Mouse (Mus musculus) ES-CJ7 (cell line): ENCODE data around the gene Cd28.

Source experiments
- DNase-seq: peaks from one replicate; pipeline ENCODE4 v3.0.0; 2011; ENCODE audit warnings: low read depth, low spot score

The Cd28 gene

DNA sequence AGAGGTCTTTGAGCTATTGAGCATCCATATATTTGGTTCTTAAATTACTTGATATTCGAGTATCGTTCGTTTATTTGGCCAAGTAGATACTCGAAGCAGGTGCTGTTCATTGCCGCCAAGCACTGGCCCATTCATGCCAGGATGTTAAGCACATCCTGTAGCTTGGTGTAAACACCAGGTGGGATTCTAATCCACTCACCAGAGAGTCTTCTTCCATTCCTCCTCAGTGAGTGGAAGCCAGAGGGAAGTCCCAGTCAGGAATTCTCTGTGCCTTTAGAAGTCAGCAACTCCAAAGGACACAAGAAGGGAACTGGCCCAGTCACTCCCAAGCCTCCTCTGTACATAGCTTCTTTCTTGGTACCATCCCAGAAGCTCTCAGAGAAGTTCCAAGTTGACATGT, at the start of gene Cd28:
Gene Cd28 (plus strand): TSS at position 234 of the 400 bp plus-strand sequence.
- no peak for DNase-seq

- no peak for DNase-seq
Observed at GRCm38 (mm10) chr1:60667873-60668616, 48.6 kb upstream of the Cd28 start.

GRCm38 (mm10) chr1:60669048-60669447, 47.6 kb upstream of the Cd28 start:
- no peak for DNase-seq

DNA sequence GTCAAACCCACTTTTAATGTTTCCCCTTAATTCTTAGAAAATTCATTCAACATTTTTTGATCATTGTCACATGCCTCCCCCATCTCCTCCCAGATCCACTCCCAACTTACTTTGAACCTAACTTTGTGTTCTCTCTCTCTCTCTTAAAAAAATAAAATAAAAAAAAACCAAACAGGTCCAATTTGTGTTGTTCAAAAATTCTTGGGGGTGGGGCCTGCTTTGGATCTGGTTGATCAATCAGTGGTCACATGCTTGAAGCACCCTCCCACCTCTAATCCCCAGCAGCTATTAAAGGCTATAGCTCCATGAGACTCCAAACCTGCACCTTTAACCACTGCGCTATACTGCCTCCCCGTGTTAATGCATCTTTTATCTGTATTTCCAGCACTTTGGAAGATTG, 46.9 kb upstream of the Cd28 start:
- no peak for DNase-seq

- DNase-seq, result no peak
Observed at GRCm38 (mm10) chr1:60670172-60670571, 46.4 kb upstream of the Cd28 start.

DNA sequence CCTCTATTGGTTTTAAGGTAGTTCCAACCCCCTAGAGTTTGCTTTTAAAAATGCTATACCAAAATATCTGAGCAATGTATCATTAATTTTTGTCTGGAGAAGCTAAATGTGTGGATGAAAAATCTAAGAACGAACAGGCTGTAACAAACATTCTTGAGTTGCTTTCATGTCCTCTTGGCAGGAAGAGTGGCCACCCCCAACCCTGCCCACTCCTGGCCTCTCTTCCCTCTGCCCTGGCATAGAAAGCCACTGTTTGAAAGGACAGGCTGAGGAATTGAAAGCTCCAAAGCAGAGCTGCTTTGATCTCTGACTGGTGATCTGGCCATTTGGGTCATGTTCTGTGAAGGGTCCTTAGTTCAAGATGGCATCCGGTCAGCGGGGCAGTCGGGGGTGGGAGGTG, 32.8 kb upstream of the Cd28 start:
- no peak for DNase-seq

- no peak for DNase-seq
Observed at GRCm38 (mm10) chr1:60696115-60696895, 20.3 kb upstream of the Cd28 start.

DNA sequence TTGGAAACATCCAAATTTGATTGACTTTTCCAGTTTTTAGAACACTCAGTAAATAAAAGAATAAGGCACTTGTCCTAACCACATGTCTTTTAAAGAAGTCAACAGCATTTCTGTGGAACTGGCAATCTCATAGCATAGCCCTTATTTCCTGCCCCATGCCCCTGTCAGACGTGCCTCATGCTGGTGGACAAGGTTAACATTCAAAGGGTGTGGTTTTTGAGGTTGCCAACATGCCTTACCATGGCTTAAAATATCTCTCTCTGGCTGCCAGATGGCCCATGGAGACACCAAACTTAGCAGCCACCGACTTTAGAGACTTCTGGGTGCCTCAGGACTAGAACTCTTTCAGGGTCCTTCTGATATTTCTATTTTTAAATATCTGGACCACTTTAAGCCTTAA, 14.0 kb upstream of the Cd28 start:
- no peak for DNase-seq

- no peak for DNase-seq
Observed at GRCm38 (mm10) chr1:60713238-60713637, 3.4 kb upstream of the Cd28 start.

DNA sequence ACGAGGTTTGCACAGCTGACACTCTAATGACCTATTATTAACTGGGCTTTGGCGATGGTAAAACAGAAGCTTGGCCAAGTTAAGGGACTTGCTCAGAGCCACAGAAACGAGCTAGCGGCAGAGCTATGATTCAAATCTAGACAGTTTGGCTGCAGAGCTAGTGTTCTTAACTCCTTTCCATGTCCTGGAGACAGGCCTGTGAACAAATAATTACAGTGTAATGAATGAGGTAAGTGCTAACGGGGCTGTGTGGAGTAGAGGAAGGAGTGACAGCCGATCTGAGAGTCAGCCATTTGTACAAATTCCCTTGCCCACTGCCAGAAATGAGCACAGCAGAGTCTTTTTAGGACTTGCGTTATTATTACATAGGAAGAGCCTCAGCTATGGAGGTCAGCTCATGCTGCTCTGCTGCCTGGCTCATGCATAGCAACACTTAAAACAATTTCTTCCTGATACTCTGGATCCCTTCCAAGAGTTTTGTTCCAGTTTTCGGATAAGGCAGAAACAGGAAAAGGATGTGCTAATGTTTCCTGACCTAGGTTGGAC, 876 bp upstream of the Cd28 start:
- DNase-seq, result no peak

DNA sequence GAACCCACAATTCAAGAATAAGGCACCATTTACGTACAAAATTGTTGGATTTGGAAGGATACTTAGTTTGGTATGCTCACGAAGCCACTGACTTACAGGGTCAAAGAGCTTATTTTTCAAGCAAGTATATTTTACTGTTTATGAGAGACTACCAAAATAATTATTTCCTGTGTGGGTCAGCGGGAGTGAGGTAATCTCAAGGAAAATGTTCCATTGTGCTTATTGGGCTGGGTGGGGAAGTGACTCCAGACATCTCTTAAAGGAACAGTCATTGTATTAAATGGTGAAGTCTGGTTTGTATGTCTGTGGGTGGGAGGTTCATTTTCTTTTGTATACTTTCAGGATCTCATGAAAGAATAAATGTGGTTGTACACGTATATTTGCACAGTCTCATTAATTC, 2.0 kb downstream of the Cd28 start:
- DNase-seq, result no peak

DNA sequence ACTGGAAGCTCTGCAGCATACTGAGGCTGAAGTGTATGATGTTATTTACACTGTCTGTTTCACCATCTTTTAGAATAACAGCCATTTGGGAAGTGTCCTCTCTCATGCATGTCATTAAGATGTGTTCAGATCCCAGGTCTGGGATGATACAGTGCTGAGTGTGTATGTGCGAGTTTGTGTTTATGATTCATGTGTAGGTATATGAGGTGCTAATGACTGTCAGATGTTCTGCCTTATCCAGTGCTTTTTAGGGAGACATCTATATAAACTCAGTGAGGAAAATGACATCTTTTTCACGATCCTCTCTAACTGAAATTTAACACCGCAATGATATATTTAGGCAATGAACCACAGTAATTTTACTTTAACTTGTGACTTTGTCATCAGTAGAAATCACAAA, 7.0 kb downstream of the Cd28 start:
- DNase-seq, result no peak

DNA sequence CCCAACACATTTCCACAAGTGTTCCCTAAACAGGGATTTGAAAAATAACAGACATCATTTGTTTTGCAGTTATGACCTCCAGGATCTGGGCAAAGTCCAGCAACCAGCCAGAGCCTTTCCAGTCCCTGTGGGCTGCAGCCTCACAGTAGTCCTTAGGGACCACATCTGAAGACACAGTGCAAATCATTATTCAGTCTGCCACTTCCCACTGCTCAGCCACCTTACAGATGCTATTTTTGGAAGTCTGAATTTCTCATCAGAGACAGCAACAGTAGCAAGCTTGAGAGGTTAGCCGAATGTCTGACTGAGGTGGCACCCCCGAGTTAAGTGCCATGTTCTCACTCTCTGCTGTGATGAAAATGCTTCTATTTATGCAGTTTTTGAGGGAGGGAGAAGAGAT, 15.3 kb downstream of the Cd28 start:
- no peak for DNase-seq

GRCm38 (mm10) chr1:60735072-60735907, 18.7 kb downstream of the Cd28 start:
- no peak for DNase-seq

DNA sequence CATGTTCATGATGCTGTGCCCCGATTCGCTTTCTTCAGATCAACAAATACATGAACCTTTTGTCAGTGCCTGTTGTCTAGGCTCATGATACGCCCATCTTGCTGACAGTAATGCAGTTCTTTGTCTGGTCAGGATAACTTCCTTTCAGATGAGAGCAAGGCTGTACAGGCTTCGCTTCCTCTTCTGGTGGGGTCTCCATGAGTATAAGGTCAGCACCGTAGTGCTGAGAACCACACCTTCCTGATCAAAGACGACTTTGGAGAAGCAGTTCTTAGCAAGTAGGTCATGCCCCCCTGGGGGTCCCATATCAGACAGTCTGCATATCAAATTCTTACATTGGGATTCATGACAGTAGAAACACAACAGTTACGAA, 19.3 kb downstream of the Cd28 start:
- DNase-seq, result no peak

DNA sequence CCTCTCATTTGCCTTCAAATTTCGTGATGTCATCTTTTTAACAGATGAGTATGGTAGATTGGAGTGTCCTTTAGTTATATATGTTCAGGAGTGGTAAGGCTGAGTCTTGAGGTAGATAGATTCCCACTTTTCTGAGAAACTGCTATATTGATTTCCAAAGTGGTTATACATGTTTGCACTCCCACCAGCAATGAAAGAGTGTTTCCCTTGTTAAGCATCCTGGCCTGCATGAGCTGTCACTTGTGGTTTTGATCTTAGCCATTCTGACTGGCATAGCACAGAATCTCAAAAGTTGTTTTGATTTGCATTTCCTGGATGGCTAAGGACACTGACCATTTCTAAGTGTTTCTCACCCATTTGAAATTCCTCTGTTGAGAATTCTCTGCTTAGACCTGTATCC, 27.7 kb downstream of the Cd28 start:
- DNase-seq, result no peak

GRCm38 (mm10) chr1:60745664-60746063, 29.1 kb downstream of the Cd28 start:
- no peak for DNase-seq

GRCm38 (mm10) chr1:60746153-60746552, 29.6 kb downstream of the Cd28 start:
- no peak for DNase-seq

DNA sequence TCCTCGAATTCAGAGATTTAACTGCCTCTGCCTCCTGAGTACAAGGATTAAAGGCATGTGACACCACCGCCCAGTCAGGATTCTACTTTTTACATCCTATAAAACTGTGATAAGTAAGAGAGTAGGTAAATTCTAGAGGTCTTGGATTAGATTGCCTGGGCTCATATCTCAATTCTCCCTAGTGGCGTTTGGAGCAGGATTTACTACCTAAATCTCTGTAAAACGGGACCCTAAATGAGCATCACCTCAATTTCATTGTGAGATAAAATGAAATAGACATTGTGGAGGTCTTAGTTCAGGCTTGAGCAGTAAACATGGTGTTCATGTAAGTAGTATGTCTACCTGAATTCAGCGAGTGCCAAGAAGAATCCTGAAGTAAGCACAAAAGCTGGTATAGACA, 30.3 kb downstream of the Cd28 start:
- no peak for DNase-seq

DNA sequence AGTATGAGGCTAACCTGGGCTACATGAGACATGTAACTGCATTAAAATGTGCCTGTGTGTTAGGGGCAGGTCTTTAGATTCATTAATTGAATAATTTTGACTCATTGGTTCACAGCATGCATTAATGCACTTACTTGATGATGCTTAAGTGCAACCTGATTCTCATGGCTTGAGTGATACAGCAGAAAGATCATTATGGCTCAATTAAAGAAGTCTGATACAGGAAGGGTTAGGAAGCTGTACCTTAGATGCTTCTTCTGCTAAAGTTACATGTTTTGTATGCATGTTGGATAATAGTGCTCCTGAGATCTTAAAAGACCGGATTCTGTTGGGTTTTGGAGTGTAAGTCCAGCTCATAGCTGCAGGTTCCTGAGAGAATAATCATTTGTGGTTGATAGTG, 31.7 kb downstream of the Cd28 start:
- DNase-seq, result no peak

DNA sequence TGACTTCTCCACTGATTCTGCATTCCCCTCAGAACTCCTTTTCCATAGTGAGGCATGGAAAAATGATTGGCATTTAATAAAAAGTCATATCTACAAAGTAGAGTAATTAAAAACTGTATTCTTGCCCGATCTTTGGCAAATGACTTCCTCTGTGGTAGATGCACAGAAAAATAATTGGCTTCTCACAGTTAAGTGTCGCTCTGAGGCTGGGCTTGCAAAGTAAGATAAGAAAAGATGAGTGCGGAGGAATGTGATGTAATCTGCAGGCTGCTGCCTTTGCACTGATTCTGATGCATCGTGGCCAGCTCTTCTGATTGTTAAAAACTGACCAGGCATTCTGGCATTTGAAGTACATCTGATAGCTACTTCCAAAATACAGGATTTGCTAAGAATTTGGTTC, 32.3 kb downstream of the Cd28 start:
- no peak for DNase-seq

GRCm38 (mm10) chr1:60749346-60749840, 32.8 kb downstream of the Cd28 start:
- DNase-seq, result no peak
